Mouse (Mus musculus): ENCODE measurements at regions not wholly inside any gene's neighbourhood (a gene's known extent, or its start where the extent isn't known, plus 50 kb on each side); places are given as distances from the start of the nearest gene placed in this dataset.

DNA sequence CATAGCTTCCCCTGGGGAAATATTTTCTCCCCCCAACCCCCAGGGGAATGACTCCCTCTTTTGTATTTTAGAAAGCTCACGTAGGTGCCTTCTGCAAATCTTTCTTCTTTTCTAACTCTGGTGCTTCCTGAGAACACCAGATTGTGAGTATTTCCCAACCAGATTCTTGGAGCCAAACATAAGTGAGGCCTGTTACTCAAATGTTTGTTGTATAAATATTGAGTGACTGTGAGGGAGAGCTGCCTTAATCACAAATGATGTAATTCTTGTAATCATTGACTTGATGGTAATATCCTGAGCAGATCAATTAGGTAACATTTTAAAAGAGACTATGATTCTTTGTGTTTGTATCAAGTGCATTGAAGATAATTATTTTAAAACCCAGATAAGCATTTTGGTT lies 137.1 kb upstream of the Marcks start:
- no peak overlapping the region for H3K4me3 ChIP-seq (ENCODE audit: low read depth, low read length)
- no peaks in the 10 kb centered on the region for H3K36me3 ChIP-seq (replicated peaks; ENCODE audit: control insufficient read depth, insufficient read depth, low read depth, low read length)
- DNase-seq (ENCODE audit: low spot score) (no peak), ATAC-seq (replicated peaks; ENCODE audit: insufficient number of reproducible peaks, low FRiP score, low TSS enrichment, low read depth) (no peak)
- H3K27ac ChIP-seq (replicated peaks; ENCODE audit: low read depth, low read length), result no peak overlapping the region
- H3K4me2 ChIP-seq (ENCODE audit: low read depth, low read length), result no peak overlapping the region
- H3K4me1 ChIP-seq (ENCODE audit: control insufficient read depth, insufficient read depth, low read length), result no peaks in the 10 kb centered on the region
- no peaks in the 10 kb centered on the region for H3K9me3 ChIP-seq (replicated peaks; ENCODE audit: control insufficient read depth, low read length)
- no peak overlapping the region for H3K9ac ChIP-seq (replicated peaks; ENCODE audit: low read length)
- 91% methylated on average over 1 of the region's 1 CpGs for WGBS
- no peaks in the 10 kb centered on the region for H3K27me3 ChIP-seq (ENCODE audit: control insufficient read depth, insufficient read depth, low read length)

DNA sequence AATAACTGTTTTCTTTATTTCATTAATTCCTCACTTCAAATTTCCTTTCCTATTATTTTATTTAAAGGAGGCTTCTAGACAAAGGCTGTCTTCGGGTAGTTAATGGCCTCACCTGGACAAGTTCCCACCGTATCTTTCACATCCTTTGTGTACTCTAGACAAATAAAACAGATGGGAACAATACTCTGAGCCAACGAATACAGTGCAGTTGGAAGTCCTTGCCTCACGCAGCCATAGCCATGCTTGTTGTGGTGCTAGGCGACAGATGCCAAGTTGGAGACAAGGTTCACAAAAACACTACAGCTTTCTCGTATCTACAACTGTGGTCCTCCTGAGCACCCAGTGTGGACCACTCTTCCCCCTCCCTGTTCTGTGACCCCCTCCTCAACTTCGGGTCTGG lies 136.6 kb upstream of the Marcks start:
- Histone ChIP-seq H3K4me2 (ENCODE audit: low read depth, low read length) (no peak overlapping the region), H3K27ac (replicated peaks; ENCODE audit: low read depth, low read length) (no peak overlapping the region), H3K9ac (replicated peaks; ENCODE audit: low read length) (no peak overlapping the region), H3K27me3 (ENCODE audit: control insufficient read depth, insufficient read depth, low read length) (no peaks in the 10 kb centered on the region), H3K9me3 (replicated peaks; ENCODE audit: control insufficient read depth, low read length) (no peaks in the 10 kb centered on the region), H3K4me3 (ENCODE audit: low read depth, low read length) (no peak overlapping the region), H3K4me1 (ENCODE audit: control insufficient read depth, insufficient read depth, low read length) (no peaks in the 10 kb centered on the region), H3K36me3 (replicated peaks; ENCODE audit: control insufficient read depth, insufficient read depth, low read depth, low read length) (no peaks in the 10 kb centered on the region)
- 84% methylated on average over 7 of the region's 7 CpGs for WGBS
- no peak for ATAC-seq (replicated peaks; ENCODE audit: insufficient number of reproducible peaks, low FRiP score, low TSS enrichment, low read depth)
- DNase-seq (ENCODE audit: low spot score), result no peak

DNA sequence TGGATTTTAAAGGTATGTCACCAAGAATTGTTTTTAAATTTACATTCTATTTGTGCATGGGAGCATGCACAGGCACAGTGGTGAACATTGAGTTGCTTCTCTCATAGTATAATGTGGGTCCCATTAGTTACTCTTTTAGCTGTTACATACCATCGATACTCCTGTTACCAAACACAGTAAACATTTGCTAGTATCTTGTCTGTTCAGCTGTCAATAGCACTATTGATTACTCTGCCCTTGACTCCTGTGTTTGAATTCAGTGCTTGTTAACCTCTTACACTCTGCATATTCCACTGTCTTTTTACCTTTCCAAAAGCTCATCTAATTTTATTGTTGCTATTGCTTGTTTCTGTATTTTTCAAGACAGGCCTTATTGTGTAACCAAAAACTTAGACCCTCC lies 133.2 kb upstream of the Marcks start:
- no peak for DNase-seq (ENCODE audit: low spot score)
- H3K27me3 ChIP-seq (ENCODE audit: control insufficient read depth, insufficient read depth, low read length), result no peaks in the 10 kb centered on the region
- H3K9me3 ChIP-seq (replicated peaks; ENCODE audit: control insufficient read depth, low read length), result no peaks in the 10 kb centered on the region
- no peak for ATAC-seq (replicated peaks; ENCODE audit: insufficient number of reproducible peaks, low FRiP score, low TSS enrichment, low read depth)
- no peak overlapping the region for H3K27ac ChIP-seq (replicated peaks; ENCODE audit: low read depth, low read length)
- no peaks in the 10 kb centered on the region for H3K4me1 ChIP-seq (ENCODE audit: control insufficient read depth, insufficient read depth, low read length)
- no peak overlapping the region for H3K9ac ChIP-seq (replicated peaks; ENCODE audit: low read length)
- no peak overlapping the region for H3K4me3 ChIP-seq (ENCODE audit: low read depth, low read length)
- WGBS, result 91% methylated on average over 1 of the region's 1 CpGs
- H3K4me2 ChIP-seq (ENCODE audit: low read depth, low read length), result no peak overlapping the region
- no peaks in the 10 kb centered on the region for H3K36me3 ChIP-seq (replicated peaks; ENCODE audit: control insufficient read depth, insufficient read depth, low read depth, low read length)

DNA sequence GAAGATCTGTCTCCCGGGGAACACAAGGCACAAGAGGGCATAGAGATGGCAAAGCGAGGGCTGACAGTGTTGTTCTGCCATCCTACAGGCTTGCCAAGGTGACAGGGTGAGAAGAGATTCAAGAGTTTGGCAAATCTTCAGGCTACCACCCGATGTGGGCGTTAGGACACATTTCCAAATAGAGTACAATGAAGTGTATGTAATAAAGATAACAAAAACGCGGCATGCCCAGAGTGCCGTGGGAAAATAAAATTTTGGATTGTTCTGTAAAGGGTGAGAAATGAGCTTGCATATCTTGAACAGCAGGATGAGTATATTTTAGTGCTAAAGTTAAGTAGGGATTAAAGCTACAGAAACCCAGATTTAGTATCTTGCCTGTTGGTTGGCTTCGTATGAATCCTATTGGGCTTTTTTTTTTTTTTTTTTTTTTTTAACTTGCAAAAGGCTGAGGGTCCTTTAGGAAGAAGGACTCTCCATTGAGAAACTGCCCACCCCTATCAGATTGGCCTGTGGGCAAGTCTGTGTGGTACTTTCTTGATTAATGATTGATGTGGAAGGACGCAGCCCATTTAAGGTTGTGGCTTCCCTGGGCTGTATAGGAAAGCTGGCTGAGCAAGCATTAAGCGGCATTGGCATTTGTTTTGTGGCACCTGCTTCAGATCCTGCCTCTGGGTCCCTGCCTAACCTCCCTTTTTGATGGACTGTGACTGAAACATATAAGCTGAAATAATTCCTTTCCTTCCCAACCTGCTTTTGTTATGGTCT lies 131.7 kb upstream of the Marcks start:
- no peak overlapping the region for H3K4me3 ChIP-seq (ENCODE audit: low read depth, low read length)
- no peak overlapping the region for H3K27ac ChIP-seq (replicated peaks; ENCODE audit: low read depth, low read length)
- no peaks in the 10 kb centered on the region for H3K9me3 ChIP-seq (replicated peaks; ENCODE audit: control insufficient read depth, low read length)
- whole genome bisulfite sequencing, result 88% methylated on average over 10 of the region's 10 CpGs
- ATAC-seq (replicated peaks; ENCODE audit: insufficient number of reproducible peaks, low FRiP score, low TSS enrichment, low read depth) (no peak), DNase-seq (ENCODE audit: low spot score) (no peak)
- H3K4me1 ChIP-seq (ENCODE audit: control insufficient read depth, insufficient read depth, low read length), result no peaks in the 10 kb centered on the region
- H3K27me3 ChIP-seq (ENCODE audit: control insufficient read depth, insufficient read depth, low read length), result no peaks in the 10 kb centered on the region
- H3K9ac ChIP-seq (replicated peaks; ENCODE audit: low read length), result no peak overlapping the region
- no peak overlapping the region for H3K4me2 ChIP-seq (ENCODE audit: low read depth, low read length)
- no peaks in the 10 kb centered on the region for H3K36me3 ChIP-seq (replicated peaks; ENCODE audit: control insufficient read depth, insufficient read depth, low read depth, low read length)

DNA sequence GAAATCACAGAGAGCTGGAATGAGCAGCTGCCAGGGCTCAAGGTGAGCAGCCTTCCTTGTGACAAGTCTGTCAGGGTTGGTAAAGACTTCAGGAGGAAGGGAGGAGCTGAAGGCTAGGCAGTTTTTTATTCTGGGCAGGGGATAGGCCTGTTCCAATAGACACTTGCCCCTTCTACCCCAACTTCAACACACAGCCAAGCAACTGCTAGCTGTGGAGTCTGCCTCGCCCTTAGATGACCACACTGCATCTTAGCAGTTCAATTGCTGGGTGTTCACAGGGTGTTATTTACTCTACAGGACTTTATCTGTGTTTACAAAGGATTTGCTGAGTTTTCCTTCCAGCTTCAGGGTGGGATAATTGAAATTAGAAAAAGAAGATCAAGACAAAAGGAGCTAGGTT lies 128.2 kb upstream of the Marcks start:
- H3K4me2 ChIP-seq (ENCODE audit: low read depth, low read length), result no peak overlapping the region
- H3K9ac ChIP-seq (replicated peaks; ENCODE audit: low read length), result no peak overlapping the region
- 70% methylated on average over 1 of the region's 1 CpGs for WGBS
- H3K4me1 ChIP-seq (ENCODE audit: control insufficient read depth, insufficient read depth, low read length), result no peaks in the 10 kb centered on the region
- DNase-seq (ENCODE audit: low spot score) (no peak), ATAC-seq (replicated peaks; ENCODE audit: insufficient number of reproducible peaks, low FRiP score, low TSS enrichment, low read depth) (no peak)
- no peaks in the 10 kb centered on the region for H3K27me3 ChIP-seq (ENCODE audit: control insufficient read depth, insufficient read depth, low read length)
- H3K4me3 ChIP-seq (ENCODE audit: low read depth, low read length), result no peak overlapping the region
- H3K36me3 ChIP-seq (replicated peaks; ENCODE audit: control insufficient read depth, insufficient read depth, low read depth, low read length), result no peaks in the 10 kb centered on the region
- H3K9me3 ChIP-seq (replicated peaks; ENCODE audit: control insufficient read depth, low read length), result no peaks in the 10 kb centered on the region
- no peak overlapping the region for H3K27ac ChIP-seq (replicated peaks; ENCODE audit: low read depth, low read length)

DNA sequence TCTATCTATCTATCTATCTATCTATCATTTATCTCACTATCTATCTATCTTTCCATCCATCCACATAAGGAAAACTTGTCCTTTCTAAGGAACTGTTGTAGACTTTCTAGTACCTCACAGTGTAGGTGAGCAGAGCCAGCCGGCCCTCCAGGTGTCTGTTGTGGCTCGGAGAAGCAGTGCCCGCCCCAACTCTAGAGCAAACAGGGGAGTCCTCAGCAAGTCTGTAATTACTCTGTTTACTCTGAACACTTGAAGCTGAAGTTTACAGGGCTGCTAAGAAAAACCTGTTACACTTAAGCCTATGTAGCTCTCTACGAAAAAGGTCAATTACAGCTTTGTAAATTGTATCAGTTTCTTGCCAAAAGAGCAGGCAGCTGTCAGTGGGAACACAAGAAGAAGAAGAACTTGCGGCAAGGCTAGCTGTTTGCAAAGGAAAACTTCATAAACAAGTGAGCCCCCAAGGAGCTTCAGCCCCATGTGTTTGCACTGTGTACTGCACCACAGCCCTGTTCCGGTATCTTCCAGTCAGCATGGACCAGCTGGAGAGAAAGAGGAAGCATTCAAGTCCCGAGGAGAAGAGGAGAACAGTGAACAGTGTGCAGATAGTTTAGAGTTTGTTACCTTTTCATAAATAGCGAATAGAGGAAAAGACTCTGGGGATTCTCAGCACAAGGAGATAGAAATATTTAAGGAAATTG lies 122.2 kb upstream of the Marcks start:
- no peak overlapping the region for H3K27ac ChIP-seq (replicated peaks; ENCODE audit: low read depth, low read length)
- ATAC-seq (replicated peaks; ENCODE audit: insufficient number of reproducible peaks, low FRiP score, low TSS enrichment, low read depth), result no peak
- no peaks in the 10 kb centered on the region for H3K4me1 ChIP-seq (ENCODE audit: control insufficient read depth, insufficient read depth, low read length)
- DNase-seq (ENCODE audit: low spot score), result no peak
- H3K9ac ChIP-seq (replicated peaks; ENCODE audit: low read length), result no peak overlapping the region
- no peaks in the 10 kb centered on the region for H3K9me3 ChIP-seq (replicated peaks; ENCODE audit: control insufficient read depth, low read length)
- H3K36me3 ChIP-seq (replicated peaks; ENCODE audit: control insufficient read depth, insufficient read depth, low read depth, low read length), result no peaks in the 10 kb centered on the region
- H3K4me2 ChIP-seq (ENCODE audit: low read depth, low read length), result no peak overlapping the region
- no peaks in the 10 kb centered on the region for H3K27me3 ChIP-seq (ENCODE audit: control insufficient read depth, insufficient read depth, low read length)
- WGBS, result 70% methylated on average over 8 of the region's 8 CpGs
- H3K4me3 ChIP-seq (ENCODE audit: low read depth, low read length), result no peak overlapping the region

DNA sequence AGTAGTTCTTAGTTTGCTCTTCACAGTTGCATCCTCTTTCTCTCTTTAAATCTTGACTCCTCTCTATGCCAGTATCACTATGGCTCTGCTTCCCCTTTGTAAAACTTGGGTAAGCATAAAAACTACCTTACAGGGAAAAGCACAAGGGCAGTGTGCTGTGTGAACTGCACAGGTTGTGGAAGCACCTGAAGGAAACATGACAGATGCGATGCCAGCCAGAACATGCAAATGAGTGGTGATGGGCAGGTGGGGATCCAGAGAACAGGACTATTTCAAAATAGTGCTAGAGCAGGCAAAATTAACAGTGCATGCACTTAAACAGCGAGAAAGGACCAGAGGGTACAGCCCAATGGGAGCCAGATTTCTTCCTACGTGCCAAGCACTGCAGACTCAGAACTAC lies 120.5 kb upstream of the Marcks start:
- Histone ChIP-seq H3K4me2 (ENCODE audit: low read depth, low read length) (no peak overlapping the region), H3K36me3 (replicated peaks; ENCODE audit: control insufficient read depth, insufficient read depth, low read depth, low read length) (no peaks in the 10 kb centered on the region), H3K4me1 (ENCODE audit: control insufficient read depth, insufficient read depth, low read length) (no peaks in the 10 kb centered on the region), H3K4me3 (ENCODE audit: low read depth, low read length) (no peak overlapping the region), H3K9me3 (replicated peaks; ENCODE audit: control insufficient read depth, low read length) (no peaks in the 10 kb centered on the region), H3K9ac (replicated peaks; ENCODE audit: low read length) (no peak overlapping the region), H3K27ac (replicated peaks; ENCODE audit: low read depth, low read length) (no peak overlapping the region), H3K27me3 (ENCODE audit: control insufficient read depth, insufficient read depth, low read length) (no peaks in the 10 kb centered on the region)
- WGBS, result 85% methylated on average over 3 of the region's 3 CpGs
- no peak for ATAC-seq (replicated peaks; ENCODE audit: insufficient number of reproducible peaks, low FRiP score, low TSS enrichment, low read depth)
- no peak for DNase-seq (ENCODE audit: low spot score)

DNA sequence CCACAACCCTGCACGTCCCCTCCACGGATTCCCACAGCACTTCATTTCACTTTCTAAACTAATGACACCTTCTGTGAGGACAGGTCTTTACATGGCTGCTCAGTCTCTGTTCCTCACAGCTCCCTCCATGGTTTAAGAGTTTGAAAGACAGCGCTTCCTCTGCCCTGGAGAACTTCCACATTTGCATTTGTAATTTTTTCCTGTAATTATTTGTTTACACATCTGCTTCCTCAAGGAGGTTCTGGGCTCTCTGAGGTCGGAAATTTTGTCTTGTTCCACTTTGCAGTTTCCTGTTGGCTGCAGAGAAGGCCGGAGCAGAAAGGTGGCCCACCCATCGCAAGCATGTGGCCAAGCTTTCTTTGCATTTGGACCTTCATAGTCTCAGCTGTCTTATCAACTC lies 118.8 kb upstream of the Marcks start:
- Histone ChIP-seq H3K9ac (replicated peaks; ENCODE audit: low read length) (no peak overlapping the region), H3K27ac (replicated peaks; ENCODE audit: low read depth, low read length) (no peak overlapping the region), H3K4me2 (ENCODE audit: low read depth, low read length) (no peak overlapping the region), H3K36me3 (replicated peaks; ENCODE audit: control insufficient read depth, insufficient read depth, low read depth, low read length) (no peaks in the 10 kb centered on the region), H3K4me3 (ENCODE audit: low read depth, low read length) (no peak overlapping the region), H3K4me1 (ENCODE audit: control insufficient read depth, insufficient read depth, low read length) (no peaks in the 10 kb centered on the region), H3K27me3 (ENCODE audit: control insufficient read depth, insufficient read depth, low read length) (no peaks in the 10 kb centered on the region), H3K9me3 (replicated peaks; ENCODE audit: control insufficient read depth, low read length) (no peaks in the 10 kb centered on the region)
- ATAC-seq (replicated peaks; ENCODE audit: insufficient number of reproducible peaks, low FRiP score, low TSS enrichment, low read depth), result no peak
- whole genome bisulfite sequencing, result 63% methylated on average over 6 of the region's 6 CpGs
- DNase-seq (ENCODE audit: low spot score), result no peak
